Mouse (Mus musculus) thymus, postnatal 25 days (tissue): ENCODE data around the gene Ctnnd2.

Source experiments
- DNase-seq: peaks from one replicate; pipeline ENCODE4 v3.0.0; 2022

Ctnnd2 gene

GRCm38 (mm10) chr15:30908027-30908426 is 735.6 kb downstream of the Ctnnd2 start:
- no peak for DNase-seq

- DNase-seq, result no peak
Observed at GRCm38 (mm10) chr15:30913360-30913759, 741.0 kb downstream of the Ctnnd2 start.

GRCm38 (mm10) chr15:30925838-30926237 is 753.4 kb downstream of the Ctnnd2 start:
- no peak for DNase-seq

GRCm38 (mm10) chr15:30927632-30928031 is 755.2 kb downstream of the Ctnnd2 start:
- DNase-seq, result peak; percentile 3

- no peak for DNase-seq
Observed at GRCm38 (mm10) chr15:30931906-30932305, 759.5 kb downstream of the Ctnnd2 start.

- no peak for DNase-seq
Observed at GRCm38 (mm10) chr15:30945863-30946262, 773.5 kb downstream of the Ctnnd2 start.

- DNase-seq, result no peak
Observed at GRCm38 (mm10) chr15:30958513-30958912, 786.1 kb downstream of the Ctnnd2 start.

- DNase-seq, result no peak
Observed at GRCm38 (mm10) chr15:30962421-30963160, 790.2 kb downstream of the Ctnnd2 start.

GRCm38 (mm10) chr15:30964046-30964445 is 791.7 kb downstream of the Ctnnd2 start:
- DNase-seq, result no peak

GRCm38 (mm10) chr15:30964865-30965679 is 792.7 kb downstream of the Ctnnd2 start:
- DNase-seq, result no peak

GRCm38 (mm10) chr15:30966826-30967225 is 794.4 kb downstream of the Ctnnd2 start:
- DNase-seq, result no peak

- DNase-seq, result no peak
Observed at GRCm38 (mm10) chr15:30974436-30974835, 802.0 kb downstream of the Ctnnd2 start.

GRCm38 (mm10) chr15:30974991-30975775 is 802.8 kb downstream of the Ctnnd2 start:
- peak; percentile 2 for DNase-seq

GRCm38 (mm10) chr15:30977166-30977740 is 804.9 kb downstream of the Ctnnd2 start:
- no peak for DNase-seq

- no peak for DNase-seq
Observed at GRCm38 (mm10) chr15:30986890-30987289, 814.5 kb downstream of the Ctnnd2 start.

- DNase-seq, result no peak
Observed at GRCm38 (mm10) chr15:30990421-30991252, 818.2 kb downstream of the Ctnnd2 start.

- no peak for DNase-seq
Observed at GRCm38 (mm10) chr15:30992357-30992756, 820.0 kb downstream of the Ctnnd2 start.

GRCm38 (mm10) chr15:30992901-30993300 is 820.5 kb downstream of the Ctnnd2 start:
- no peak for DNase-seq

GRCm38 (mm10) chr15:30995346-30995745 is 823.0 kb downstream of the Ctnnd2 start:
- DNase-seq, result no peak

GRCm38 (mm10) chr15:31004468-31004867 is 832.1 kb downstream of the Ctnnd2 start:
- DNase-seq, result no peak

- no peak for DNase-seq
Observed at GRCm38 (mm10) chr15:31004976-31005375, 832.6 kb downstream of the Ctnnd2 start.
